Mouse (Mus musculus) midbrain, embryonic 13.5 days (tissue): ENCODE measurements around the gene Uggt2. TPM values are rescaled to one million over a fixed set of nuclear protein-coding genes. Genes with fewer than 3 reads are reported as not detected.
"Not testable (repeated sequence)": the region's sequence is repeated elsewhere in the genome, so short reads cannot be mapped to it uniquely, and the experiment has no call there.

Experiments used
- ATAC-seq: fragments of 200-750 bp; cut with Nextera tagmentation; 2 replicates; pipeline ENCODE4 v1.8.0; 2017; ENCODE audit warnings: mild to moderate bottlenecking, moderate TSS enrichment, moderate library complexity
- H3K27ac ChIP-seq: fragments of 300-500 bp; sonication (generic); 2 replicates; pipeline ENCODE4 v1.5.1; 2015; ENCODE audit warnings: inconsistent platforms, mild to moderate bottlenecking, moderate library complexity
- H3K27me3 ChIP-seq: fragments of 300-500 bp; sonication (generic); 2 replicates; pipeline ENCODE4 v1.6.1; 2015; ENCODE audit warnings: mild to moderate bottlenecking, inconsistent platforms
- H3K36me3 ChIP-seq: fragments of 300-500 bp; sonication (generic); 2 replicates; pipeline ENCODE4 v1.6.1; 2015; ENCODE audit warnings: mild to moderate bottlenecking, inconsistent platforms
- H3K4me1 ChIP-seq: fragments of 300-500 bp; sonication (generic); replicated peaks from 2 replicates; pipeline ENCODE4 v1.6.1; 2015; ENCODE audit warnings: inconsistent platforms
- H3K4me2 ChIP-seq: fragments of 300-500 bp; sonication (generic); replicated peaks from 2 replicates; pipeline ENCODE4 v1.6.1; 2015; ENCODE audit warnings: moderate library complexity, mild to moderate bottlenecking, inconsistent platforms
- H3K4me3 ChIP-seq: fragments of 300-500 bp; sonication (generic); replicated peaks from 2 replicates; pipeline ENCODE4 v1.5.1; 2015; ENCODE audit warnings: mild to moderate bottlenecking, inconsistent platforms
- H3K9ac ChIP-seq: fragments of 300-500 bp; sonication (generic); replicated peaks from 2 replicates; pipeline ENCODE4 v1.6.1; 2015; ENCODE audit warnings: mild to moderate bottlenecking, inconsistent platforms
- H3K9me3 ChIP-seq: fragments of 300-500 bp; sonication (generic); 2 replicates; pipeline ENCODE4 v1.6.1; 2016; ENCODE audit warnings: mild to moderate bottlenecking, inconsistent platforms
- WGBS: fragments of 180-500 bp; shearing (Covaris S2); methylation state at CpG from one replicate; pipeline ENCODE4 v1.1.7; 2015; 5-methylcytosine and 5-hydroxymethylcytosine counted together
- polyA plus RNA-seq: library from polyadenylated mRNA; unstranded; fragments of >200 nt; fragmentation: Nextera tagmentation; extraction: Ambion mirVana; gene quantifications from 2 replicates; pipeline ENCODE4 v1.2.1, GENCODE M21; 2015

Gene Uggt2
- polyA plus RNA-seq, 1 experiment from 2014 or later = 20.1 TPM

DNA sequence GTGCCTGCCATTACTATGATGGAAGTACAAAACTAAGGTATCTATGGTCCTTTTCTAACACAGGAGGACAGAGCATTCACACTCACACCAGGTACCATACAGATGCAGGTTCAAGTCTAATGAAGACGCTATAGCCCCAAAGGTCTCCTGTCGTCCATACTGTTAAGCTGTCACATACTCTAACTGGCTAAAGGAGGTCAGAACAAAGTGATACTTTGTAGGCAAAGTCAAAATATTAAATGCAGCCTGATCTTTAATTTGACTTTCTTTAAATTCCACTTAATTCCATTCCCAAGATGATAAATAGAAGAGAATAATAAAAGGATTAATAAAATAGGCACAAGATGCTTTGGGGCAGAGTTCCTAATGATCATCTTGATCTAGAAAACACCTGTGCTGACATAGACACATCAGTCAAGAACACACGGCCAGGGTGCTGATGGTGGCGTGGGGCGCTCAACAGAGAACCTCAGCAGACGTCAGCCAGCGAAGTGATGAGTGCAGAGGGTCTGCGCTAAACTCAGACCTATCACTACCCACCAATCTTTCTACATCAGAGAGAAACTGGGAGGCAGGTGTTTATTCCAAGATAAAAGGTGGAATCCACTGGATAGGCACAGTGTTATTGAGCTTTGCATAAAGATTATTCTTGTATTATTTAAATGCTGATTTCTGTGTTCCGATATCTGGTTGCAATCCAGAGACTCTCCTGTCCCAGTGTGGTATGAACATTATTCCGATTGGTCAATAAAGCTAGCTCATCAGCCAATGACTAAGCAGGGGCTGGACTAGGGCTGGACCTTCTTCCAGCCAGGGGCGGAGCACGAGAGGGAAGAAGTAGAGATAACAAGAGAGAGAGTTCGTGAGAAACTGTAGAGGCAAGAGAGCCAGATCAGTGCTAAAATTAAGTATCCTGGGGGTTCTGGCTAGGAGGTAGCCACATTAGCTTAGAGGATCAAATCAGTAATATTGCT lies 111.4 kb downstream of the Uggt2 start:
- 47% methylated on average over 13 of the region's 13 CpGs for WGBS
- no peak overlapping the region for H3K27ac ChIP-seq
- no peak overlapping the region for H3K9ac ChIP-seq
- peak overlapping the region; percentile 4; the same call in 1 of the 2 replicates for H3K4me2 ChIP-seq
- no peaks in the 10 kb centered on the region for H3K4me1 ChIP-seq
- peak; percentile 57; the same call in 1 of the 2 replicates for ATAC-seq
- H3K4me3 ChIP-seq = no peak overlapping the region
- H3K36me3 ChIP-seq = peaks cover 27% of the 10 kb centered on the region
- no peaks in the 10 kb centered on the region for H3K9me3 ChIP-seq
- H3K27me3 ChIP-seq = no peaks in the 10 kb centered on the region

DNA sequence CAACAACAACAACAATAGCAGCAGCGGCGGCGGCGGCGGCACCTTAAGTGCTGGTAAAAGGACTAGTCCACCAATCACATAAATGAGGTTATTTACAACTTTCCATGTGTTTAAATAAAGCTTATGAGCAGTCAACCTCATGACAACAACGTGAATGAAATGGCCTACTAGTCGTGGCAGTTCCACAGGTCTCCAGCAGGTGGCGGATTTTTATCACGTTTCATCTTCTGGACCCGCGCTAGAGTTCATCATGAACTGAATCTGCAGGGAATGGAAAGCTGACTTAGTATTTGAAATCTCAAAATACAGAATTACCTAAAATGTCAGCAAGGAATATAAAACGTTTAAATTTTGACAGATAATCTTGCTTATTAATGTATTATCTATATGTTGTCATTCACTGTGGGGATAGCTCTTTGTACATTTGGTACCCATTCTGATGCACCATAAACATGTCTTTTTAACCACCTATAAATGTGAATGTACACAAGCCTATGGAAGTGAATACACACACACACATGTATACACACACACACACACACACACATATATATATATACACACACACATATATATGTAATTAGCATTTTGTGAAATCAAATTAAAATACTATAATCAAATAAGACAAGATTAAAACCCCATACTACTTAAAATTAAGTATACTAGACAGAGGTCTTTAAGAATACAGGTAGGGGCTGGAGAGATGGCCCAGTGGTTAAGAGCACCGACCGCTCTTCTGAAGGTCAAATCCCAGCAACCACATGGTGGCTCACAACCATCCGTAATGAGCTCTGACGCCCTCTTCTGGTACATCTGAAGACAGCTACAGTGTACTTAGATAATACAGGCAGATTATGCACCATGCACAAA lies 112.3 kb downstream of the Uggt2 start:
- H3K4me1 ChIP-seq = no peaks in the 10 kb centered on the region
- no peak overlapping the region for H3K4me3 ChIP-seq
- peak; percentile 62 for ATAC-seq
- no peak overlapping the region for H3K27ac ChIP-seq
- H3K36me3 ChIP-seq = peaks cover 22% of the 10 kb centered on the region
- no peak overlapping the region for H3K9ac ChIP-seq
- 36% methylated on average over 16 of the region's 16 CpGs for WGBS
- no peak overlapping the region for H3K4me2 ChIP-seq
- no peaks in the 10 kb centered on the region for H3K27me3 ChIP-seq
- no peaks in the 10 kb centered on the region for H3K9me3 ChIP-seq

DNA sequence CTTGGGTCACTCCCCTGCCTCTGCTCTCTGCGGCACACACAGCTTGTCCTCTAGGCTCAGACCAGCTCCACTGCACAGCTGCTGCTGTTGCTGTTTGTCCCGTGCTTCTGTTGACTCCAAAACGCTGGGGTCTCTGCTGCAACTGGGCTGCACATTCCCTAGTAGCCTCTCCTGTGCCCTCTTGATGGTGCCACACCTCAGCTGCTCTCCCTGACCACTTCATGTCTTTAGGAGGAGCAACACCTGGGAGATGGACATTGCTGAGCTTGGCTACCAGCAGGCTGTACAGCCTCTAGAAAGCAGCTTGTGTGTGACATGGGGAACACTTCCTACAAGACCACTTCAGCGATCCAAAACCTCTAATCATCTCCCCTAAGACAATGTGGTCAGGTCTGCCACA lies 115.1 kb downstream of the Uggt2 start:
- 88% methylated on average over 4 of the region's 4 CpGs for WGBS
- Histone ChIP-seq H3K9me3 (no peaks in the 10 kb centered on the region), H3K9ac (no peak overlapping the region; the same call in 1 of the 2 replicates), H3K36me3 (peaks cover 37% of the 10 kb centered on the region), H3K27me3 (no peaks in the 10 kb centered on the region), H3K4me3 (no peak overlapping the region), H3K4me1 (no peaks in the 10 kb centered on the region), H3K27ac (no peak overlapping the region), H3K4me2 (no peak overlapping the region)
- no peak for ATAC-seq

DNA sequence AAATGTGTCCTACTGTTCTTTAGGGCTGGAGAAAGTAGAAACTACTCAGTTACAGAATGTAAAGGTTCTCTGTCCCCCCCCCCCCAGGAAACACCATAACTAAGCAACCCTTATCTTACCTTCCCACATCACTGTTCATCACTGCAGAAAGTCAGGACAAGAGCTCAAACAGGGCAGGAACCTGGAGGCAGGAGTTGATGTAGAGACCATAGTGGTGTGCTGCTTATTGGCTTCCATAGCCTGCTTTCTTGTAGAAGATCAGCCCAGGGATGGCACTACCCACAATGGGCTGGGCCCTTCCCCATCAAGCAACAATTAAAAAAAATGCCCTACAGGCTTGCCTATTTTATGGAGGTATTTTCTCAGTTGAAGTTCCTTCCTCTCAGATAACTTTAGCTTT lies 115.8 kb downstream of the Uggt2 start:
- H3K36me3 ChIP-seq = peaks cover 38% of the 10 kb centered on the region
- no peak for ATAC-seq
- no peak overlapping the region for H3K9ac ChIP-seq
- no peak overlapping the region for H3K27ac ChIP-seq
- no peaks in the 10 kb centered on the region for H3K9me3 ChIP-seq
- H3K4me3 ChIP-seq = no peak overlapping the region
- H3K4me2 ChIP-seq = no peak overlapping the region
- no peaks in the 10 kb centered on the region for H3K27me3 ChIP-seq
- H3K4me1 ChIP-seq = no peaks in the 10 kb centered on the region

DNA sequence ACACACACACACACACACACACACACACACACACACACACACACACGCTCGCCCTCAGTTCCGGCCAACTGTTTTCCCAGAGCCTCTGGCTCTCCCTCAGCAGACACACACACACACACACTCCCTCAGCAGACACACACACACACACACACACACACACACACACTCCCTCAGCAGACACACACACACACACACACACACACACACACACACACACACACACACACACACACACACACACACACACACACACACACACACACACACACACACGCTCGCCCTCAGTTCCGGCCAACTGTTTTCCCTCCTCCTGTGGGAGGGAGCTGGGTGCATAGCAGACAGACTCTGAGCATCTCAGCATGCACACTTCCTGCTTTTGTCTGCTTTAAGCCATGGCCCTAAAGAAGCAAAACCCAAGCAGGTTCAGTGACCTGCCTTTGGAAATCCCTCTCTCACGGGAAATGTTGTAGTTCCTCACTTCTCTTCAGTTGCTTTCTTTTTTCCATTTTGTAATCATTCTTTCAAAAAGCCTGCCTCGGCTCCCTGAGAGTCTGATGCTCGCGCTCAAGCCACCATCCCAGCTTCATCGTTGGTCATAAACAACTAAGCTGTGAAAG lies 116.7 kb downstream of the Uggt2 start:
- H3K27me3 ChIP-seq, H3K4me2 ChIP-seq, H3K4me1 ChIP-seq, H3K9ac ChIP-seq, H3K9me3 ChIP-seq, H3K27ac ChIP-seq, H3K4me3 ChIP-seq, ATAC-seq: not testable (repeated sequence)
- WGBS = 72% methylated on average over 7 of the region's 11 CpGs
- H3K36me3 ChIP-seq = peaks cover 43% of the 10 kb centered on the region

DNA sequence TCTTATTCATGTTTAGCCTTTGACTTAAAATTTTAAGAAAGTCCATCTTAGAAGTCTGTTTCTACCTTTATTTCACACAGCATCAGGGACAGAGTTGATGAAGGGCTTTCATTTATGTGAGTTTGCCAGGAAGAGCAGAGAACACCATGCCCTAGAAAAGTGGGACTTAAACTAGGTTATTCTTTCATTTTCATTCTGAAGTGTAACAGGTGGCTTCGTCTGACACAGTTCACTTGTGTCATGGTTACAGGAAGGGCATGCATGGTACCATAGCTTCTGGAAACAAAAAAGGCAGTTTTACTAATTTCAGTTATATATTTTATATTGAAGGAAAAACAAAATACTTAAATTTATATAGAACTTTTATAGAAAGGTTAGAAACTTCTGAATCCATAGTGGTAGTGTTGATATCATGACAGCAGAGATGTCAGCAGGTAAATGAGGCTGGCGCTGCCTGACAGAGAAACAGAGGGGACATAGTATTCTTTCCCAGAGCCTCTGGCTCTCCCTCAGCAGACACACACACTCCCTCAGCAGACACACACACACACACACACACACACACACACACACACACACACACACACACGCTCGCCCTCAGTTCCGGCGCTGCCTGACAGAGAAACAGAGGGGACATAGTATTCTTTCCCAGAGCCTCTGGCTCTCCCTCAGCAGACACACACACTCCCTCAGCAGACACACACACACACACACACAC lies 117.4 kb downstream of the Uggt2 start:
- H3K9me3 ChIP-seq, H3K4me1 ChIP-seq, H3K4me2 ChIP-seq, ATAC-seq, H3K27ac ChIP-seq, H3K9ac ChIP-seq, H3K27me3 ChIP-seq, H3K4me3 ChIP-seq: not testable (repeated sequence)
- WGBS = 91% methylated on average over 5 of the region's 6 CpGs
- H3K36me3 ChIP-seq = peaks cover 50% of the 10 kb centered on the region

DNA sequence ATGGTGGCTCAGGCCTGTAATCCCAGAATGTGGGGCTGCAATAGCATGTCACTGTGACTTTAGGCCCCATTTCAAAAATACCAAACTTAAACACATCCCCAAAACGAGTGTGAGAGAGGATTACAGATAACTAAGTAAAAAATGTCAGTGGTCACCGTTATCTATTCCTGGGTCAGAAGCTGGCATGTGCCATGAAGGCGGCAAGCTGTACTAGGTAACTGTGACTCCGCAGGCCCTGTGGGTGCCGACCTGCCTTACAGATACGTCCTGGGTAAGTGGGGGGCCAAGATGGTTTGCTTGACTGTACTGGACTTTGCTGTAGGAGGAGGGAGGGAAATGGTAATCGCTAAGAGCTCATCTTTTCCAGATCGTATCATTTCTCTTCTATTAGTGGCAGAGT lies 118.3 kb downstream of the Uggt2 start:
- no peak overlapping the region for H3K27ac ChIP-seq
- peaks cover 55% of the 10 kb centered on the region for H3K36me3 ChIP-seq
- H3K4me1 ChIP-seq = no peaks in the 10 kb centered on the region
- H3K4me2 ChIP-seq = no peak overlapping the region
- H3K4me3 ChIP-seq = no peak overlapping the region
- ATAC-seq = no peak
- H3K9ac ChIP-seq = no peak overlapping the region
- H3K27me3 ChIP-seq = no peaks in the 10 kb centered on the region
- 90% methylated on average over 8 of the region's 8 CpGs for WGBS
- H3K9me3 ChIP-seq = no peaks in the 10 kb centered on the region

DNA sequence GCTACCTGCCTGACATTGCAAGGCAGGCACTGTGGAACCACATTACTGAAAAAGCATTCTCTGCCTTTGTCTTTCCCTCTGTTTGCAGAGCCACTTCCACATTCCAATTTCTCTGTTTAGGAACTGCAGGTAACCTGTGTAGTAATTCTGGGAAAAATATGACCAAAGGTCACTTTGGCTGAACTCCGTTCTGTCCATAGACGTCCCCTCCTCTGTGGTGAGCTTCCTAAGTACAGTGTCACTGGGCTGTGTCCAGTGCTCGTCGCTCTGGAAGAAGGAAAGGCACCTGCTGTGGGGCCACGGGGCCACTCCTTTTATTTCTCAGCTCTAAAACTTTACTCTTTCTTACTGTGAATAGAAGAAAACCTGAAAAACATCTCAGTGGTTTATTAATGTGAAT lies 118.9 kb downstream of the Uggt2 start:
- peaks cover 60% of the 10 kb centered on the region for H3K36me3 ChIP-seq
- no peak overlapping the region for H3K4me2 ChIP-seq
- no peaks in the 10 kb centered on the region for H3K27me3 ChIP-seq
- no peak for ATAC-seq
- H3K9ac ChIP-seq = 0 out of 2 replicates have a peak overlapping the region, but pooled peaks have one; percentile 8
- H3K4me1 ChIP-seq = 0 out of 2 replicates have a peak, but pooled peaks cover 2% of the 10 kb centered on the region
- WGBS = 68% methylated on average over 5 of the region's 5 CpGs
- H3K27ac ChIP-seq = no peak overlapping the region
- H3K9me3 ChIP-seq = no peaks in the 10 kb centered on the region
- no peak overlapping the region for H3K4me3 ChIP-seq

DNA sequence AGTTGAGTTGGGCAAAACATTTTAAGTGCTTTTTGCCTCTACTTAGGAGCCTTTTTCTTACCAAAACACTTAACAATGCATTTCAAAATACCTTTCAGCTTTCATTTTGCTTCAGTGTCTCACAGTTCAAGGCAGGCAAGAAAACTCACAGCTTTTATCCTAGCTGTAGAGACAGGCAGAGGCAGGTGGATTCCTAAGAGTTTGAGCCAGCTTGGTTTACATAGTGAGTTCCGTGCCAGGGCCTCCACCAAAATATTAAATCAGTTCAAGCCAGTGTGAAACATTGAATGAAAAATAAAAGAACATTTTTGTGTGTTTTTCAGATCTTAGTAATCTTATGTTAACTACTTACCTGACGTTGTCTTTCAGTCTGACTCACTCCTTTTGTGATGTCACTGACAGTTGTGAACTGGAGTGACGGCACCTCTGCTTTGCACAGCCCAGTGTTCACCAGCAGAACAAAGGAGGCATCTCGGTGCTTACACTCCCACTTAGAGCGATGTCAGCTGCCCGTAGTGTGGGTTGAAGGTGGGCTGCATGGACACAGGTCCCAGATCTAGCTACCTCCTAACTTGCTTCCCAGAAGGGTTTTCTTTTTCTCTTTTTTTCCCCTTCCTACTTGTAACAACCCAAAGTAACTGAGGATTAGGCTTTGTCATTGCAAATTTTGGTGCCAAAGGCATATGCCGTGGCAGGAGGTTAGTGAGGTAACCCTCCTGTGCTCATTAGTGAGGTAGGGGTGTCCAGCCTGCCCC lies 119.5 kb downstream of the Uggt2 start:
- Histone ChIP-seq H3K9me3 (no peaks in the 10 kb centered on the region), H3K4me2 (no peak overlapping the region), H3K4me3 (no peak overlapping the region), H3K27ac (no peak overlapping the region), H3K4me1 (0 out of 2 replicates have a peak, but pooled peaks cover 3% of the 10 kb centered on the region), H3K27me3 (no peaks in the 10 kb centered on the region), H3K9ac (no peak overlapping the region), H3K36me3 (peaks cover 62% of the 10 kb centered on the region)
- 80% methylated on average over 7 of the region's 7 CpGs for WGBS
- no peak for ATAC-seq

DNA sequence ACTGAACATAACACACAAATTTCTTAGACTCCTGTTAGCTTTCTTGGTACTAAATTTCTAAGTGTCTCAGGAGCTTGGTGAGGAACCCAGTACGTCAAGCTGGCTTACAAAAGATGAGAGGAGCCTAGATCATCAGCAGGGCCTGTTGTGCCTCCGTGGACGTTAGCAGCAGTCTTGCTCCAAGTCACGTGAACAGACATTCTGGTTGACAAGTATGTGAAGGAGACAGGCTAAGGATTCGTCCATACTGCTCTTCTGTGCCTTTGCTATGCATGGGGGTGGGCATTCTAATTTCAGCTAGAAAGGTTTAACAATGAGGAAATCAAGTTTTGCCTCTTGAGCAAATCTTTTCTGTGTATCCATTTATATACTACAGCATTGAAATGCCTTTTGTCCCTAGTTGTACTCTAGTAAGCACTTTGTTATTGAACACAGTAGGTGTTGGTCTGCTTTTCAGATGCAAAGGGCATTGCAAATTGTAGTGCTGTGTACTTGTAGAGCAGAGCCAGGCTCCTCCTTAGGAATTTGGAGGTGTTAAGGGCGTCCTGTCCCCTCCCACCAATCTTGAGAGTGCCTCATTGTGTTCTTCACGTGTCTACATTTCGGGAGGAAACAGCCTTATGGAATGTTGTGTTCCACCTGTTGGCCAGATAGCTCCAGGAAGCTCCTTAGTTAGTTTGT lies 122.0 kb downstream of the Uggt2 start:
- Histone ChIP-seq H3K4me2 (no peak overlapping the region), H3K27me3 (no peaks in the 10 kb centered on the region), H3K4me1 (0 out of 2 replicates have a peak, but pooled peaks cover 3% of the 10 kb centered on the region), H3K36me3 (peaks cover 53% of the 10 kb centered on the region), H3K27ac (no peak overlapping the region), H3K9me3 (no peaks in the 10 kb centered on the region), H3K9ac (no peak overlapping the region), H3K4me3 (no peak overlapping the region)
- WGBS = 77% methylated on average over 8 of the region's 8 CpGs
- no peak for ATAC-seq
